Mouse (Mus musculus) liver, adult 10 weeks (tissue): ENCODE measurements around the gene Arhgef7. TPM values are rescaled to one million over a fixed set of nuclear protein-coding genes. Genes with fewer than 3 reads are reported as not detected.

Experiments
- polyA plus RNA-seq: library from polyadenylated mRNA; stranded (reverse); fragments of 350-450 nt; fragmentation: Illumina TruSeq; extraction: RNeasy Lipid Tissue Mini Kit (QIAGEN cat#74804); gene quantifications from one replicate; pipeline ENCODE4 v1.2.3, GENCODE M21; 2014; ENCODE audit warnings: low read depth, low replicate concordance

Arhgef7 gene
- polyA plus RNA-seq: 6.4 TPM

DNA sequence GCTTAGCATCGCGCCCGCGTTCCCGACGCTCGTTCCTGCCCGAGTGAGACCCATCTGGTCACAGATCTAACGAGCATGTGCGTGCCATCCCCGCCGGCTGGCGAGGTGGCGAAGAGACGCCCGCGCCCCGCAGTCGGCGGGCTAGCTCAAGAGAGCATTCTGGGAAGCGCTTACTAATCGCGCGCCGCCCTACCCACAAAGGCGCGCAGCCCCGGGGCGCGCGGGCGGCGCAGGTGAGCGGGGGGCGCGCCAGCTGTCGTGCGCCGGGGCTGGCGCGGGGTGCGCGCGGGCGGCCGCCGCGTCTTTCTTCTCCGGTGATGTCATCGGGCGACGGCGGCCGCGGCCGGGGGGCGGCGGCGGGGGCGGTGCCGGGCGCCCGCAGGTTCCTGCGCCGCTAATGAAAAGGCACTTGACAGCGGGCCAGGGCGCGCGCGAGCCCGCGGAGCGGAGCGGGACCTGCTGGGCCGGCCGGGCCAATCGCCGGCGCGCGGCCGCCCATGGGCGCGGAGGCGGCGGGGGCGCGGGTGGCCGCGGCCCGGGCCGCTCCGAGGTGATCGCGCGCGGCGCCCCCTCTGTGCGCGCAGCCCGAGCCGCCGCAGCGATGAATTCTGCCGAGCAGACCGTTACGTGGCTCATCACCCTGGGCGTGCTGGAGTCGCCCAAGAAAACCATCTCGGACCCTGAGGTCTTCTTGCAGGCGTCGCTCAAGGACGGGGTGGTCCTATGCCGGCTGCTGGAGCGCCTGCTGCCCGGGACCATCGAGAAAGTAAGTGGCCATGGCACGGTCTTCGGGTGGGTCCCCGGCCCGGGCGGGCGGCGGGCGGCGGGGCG lies at the start of gene Arhgef7:
TSS of gene Arhgef7 (plus strand) at position 71 of the 831 bp plus-strand sequence.

DNA sequence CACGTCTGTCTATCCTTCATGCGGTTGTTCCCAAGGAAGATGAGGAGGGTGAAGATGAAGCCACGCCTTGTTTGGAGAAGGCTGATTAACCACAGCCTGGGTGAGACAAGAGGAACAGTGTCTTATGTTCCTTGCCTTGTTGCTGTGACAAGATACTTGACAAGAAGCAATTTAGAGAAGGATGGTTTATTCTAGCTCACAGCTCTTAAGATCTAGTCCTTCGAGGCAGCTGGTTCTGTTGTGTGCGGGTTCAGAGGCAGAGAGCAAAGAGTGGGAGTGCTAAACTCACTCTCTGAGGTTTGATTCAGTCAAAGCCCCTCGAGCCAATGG lies 26.5 kb upstream of the Arhgef7 start, which contains the start of gene 1700016D06Rik:
TSS of gene 1700016D06Rik (minus strand) at position 31 of the 330 bp plus-strand sequence.

DNA sequence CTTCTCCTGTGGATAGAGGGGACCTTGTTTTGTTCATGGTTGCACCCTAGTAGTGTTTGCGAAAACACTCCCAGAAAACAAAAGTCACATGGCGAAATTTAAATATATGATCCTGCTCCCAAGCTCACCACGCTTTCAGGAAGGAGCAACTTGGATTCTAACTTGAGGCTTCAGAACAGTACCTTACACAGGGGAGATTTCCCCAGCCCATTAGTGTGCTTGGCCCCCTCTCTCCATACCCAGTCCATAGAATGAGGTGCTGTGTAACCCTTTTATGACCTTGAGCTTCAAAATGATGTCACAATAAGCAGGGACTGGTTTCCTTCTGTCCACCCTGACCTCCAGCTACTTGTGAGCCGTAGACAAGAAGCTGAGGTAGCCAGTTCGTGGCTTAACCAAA lies 112.7 kb downstream of the Arhgef7 start, which contains the start of gene Tex29:
TSS of gene Tex29 (plus strand) at position 301 of the 400 bp plus-strand sequence.

Other genes starting within 250 kb of the Arhgef7 start
- 2.1 TPM for gene Rab20, start 249.0 kb upstream of the Arhgef7 start, polyA plus RNA-seq
- gene Naxd, start 230.2 kb upstream of the Arhgef7 start, polyA plus RNA-seq: 15.0 TPM
- gene Cars2, start 176.9 kb upstream of the Arhgef7 start, polyA plus RNA-seq: 6.3 TPM
- 9.4 TPM for gene Ing1, start 172.2 kb upstream of the Arhgef7 start, polyA plus RNA-seq
- gene Ankrd10, start 92.0 kb upstream of the Arhgef7 start, polyA plus RNA-seq: 6.1 TPM
- gene 1700016D06Rik, start 26.7 kb upstream of the Arhgef7 start, polyA plus RNA-seq: not detected
- not detected for gene Tex29, start 112.8 kb downstream of the Arhgef7 start, polyA plus RNA-seq